Mouse (Mus musculus) testis, adult 2 months (tissue): ENCODE measurements at regions not wholly inside any gene's neighbourhood (a gene's known extent, or its start where the extent isn't known, plus 50 kb on each side); places are given as distances from the start of the nearest gene placed in this dataset.

Experiments
- CTCF ChIP-seq: fragments of 200-500 bp; IDR thresholded peaks from 2 replicates; pipeline ENCODE4 v1.5.1; 2012; ENCODE audit warnings: low read depth, mild to moderate bottlenecking, inconsistent platforms, low read length, moderate library complexity; ENCODE audit not compliant: control insufficient read depth, insufficient read depth, insufficient replicate concordance
- POLR2A ChIP-seq: fragments of 200-500 bp; IDR thresholded peaks from 2 replicates; pipeline ENCODE4 v1.6.1; 2012; ENCODE audit warnings: low read depth, mild to moderate bottlenecking, inconsistent platforms, low read length, moderate library complexity; ENCODE audit not compliant: control insufficient read depth

DNA sequence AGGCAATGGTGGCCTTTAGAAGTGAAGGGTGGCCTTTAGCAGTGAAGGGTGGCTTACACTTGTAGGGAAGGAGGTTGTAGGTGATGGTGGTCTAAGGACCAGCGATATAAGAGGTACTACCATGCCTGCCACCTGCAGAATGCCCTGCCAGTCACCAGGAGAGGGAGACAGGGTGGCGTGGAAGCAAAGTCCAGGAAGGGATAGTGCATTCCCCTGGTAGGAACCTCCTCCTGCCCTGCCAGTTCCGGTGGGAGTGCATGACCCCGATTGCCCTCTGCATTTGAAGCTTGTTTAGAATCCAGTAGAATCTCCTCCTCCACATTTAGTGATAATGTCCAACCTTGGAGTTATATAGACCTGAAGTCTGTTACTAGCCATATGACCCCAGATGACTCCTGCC, 127.7 kb upstream of the Id2 start:
- TF ChIP-seq CTCF = 0 out of 2 replicates have a peak, but pooled peaks have one; percentile 8
- no peak for TF ChIP-seq POLR2A
